Mouse (Mus musculus): ENCODE data around the gene Mag.
A peak's percentile ranks its signal among the peaks of the same experiment; 100 is the strongest.
"Not testable (repeated sequence)": the region's sequence is repeated elsewhere in the genome, so short reads cannot be mapped to it uniquely, and the experiment has no call there.

The Mag gene

GRCm38 (mm10) chr7:30914732-30915131 lies at the start of gene Mag:
TSS of gene Mag (minus strand) at chr7:30914873.
- DNase-seq (ENCODE audit: low spot score) = no peak

- DNase-seq (ENCODE audit: low spot score) = no peak
Observed at GRCm38 (mm10) chr7:30964366-30964765, 49.7 kb upstream of the Mag start.

- no peak for DNase-seq (ENCODE audit: low spot score)
Observed at GRCm38 (mm10) chr7:30962862-30963261, 48.2 kb upstream of the Mag start.

DNA sequence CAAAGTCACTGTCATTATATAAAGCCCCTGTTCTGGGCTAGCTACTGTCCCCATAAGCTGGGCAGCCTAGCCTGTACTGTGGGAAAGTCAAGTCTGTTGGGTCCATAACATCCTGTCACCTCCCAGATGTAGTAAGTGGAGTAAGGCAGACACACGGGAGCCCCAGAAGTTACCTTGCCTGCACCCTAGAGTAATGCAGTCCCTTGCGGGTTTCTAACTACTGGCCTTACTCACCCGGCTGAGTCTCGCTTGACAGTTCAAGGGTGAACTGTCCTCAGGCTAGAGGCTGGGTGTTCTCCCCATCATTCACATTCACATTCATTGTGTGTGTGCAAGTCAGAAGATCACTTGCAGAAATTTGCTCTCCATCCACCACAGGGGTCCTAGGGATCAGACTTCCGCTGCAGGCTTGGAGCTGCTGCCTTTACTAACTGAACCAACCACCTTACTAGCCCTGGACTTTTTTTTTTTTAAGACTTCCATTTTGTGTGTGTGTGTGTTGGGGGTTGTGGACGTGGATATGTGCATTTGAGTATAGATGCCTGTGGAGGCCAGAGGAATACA lies 45.2 kb upstream of the Mag start:
- DNase-seq (ENCODE audit: low spot score) = no peak

- no peak for DNase-seq (ENCODE audit: low spot score)
Observed at GRCm38 (mm10) chr7:30958866-30959487, 44.3 kb upstream of the Mag start.

DNA sequence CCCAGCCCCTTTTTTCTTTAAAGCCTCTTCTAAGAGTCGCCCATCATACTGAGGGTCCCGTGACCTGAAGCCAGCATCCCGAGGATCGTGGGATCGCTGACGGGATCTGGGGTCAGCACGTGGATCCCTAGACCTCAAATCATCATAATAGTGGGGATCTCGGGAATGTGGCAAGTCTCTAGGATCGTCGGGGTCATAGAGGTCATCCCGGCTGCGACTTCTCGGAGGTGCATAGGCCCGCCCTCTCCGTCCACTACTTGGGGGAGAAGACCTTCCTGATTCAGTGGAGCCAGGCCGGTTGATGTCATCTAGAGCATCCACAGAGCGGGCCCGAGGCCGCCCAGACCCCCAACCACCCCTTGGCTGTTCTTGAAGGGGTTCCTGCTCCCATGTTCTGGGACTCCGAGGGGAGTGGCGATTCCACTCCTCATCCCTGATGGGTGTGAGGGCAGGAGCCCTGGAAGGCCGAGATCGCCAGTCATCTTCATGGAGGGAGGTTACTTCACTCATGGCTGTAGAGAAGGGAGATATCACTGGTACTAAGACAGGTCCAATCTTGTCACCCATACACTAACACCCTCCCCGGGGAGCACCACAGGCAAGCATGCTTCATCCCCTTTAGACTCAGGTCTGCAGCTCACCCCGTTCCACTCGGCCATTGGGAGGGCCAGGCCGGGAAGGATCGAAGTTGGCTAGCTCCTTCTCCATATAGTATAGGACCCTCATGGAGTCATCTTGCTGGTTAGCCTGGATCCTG lies 43.6 kb upstream of the Mag start:
- DNase-seq (ENCODE audit: low spot score) = no peak

GRCm38 (mm10) chr7:30957367-30957783 lies 42.7 kb upstream of the Mag start:
- DNase-seq (ENCODE audit: low spot score) = peak; percentile 83

- DNase-seq (ENCODE audit: low spot score) = peak; percentile 73
Observed at GRCm38 (mm10) chr7:30956756-30957366, 42.2 kb upstream of the Mag start, which contains the start of gene Usf2. TSS of gene Usf2 (minus strand) at chr7:30956803.

DNA sequence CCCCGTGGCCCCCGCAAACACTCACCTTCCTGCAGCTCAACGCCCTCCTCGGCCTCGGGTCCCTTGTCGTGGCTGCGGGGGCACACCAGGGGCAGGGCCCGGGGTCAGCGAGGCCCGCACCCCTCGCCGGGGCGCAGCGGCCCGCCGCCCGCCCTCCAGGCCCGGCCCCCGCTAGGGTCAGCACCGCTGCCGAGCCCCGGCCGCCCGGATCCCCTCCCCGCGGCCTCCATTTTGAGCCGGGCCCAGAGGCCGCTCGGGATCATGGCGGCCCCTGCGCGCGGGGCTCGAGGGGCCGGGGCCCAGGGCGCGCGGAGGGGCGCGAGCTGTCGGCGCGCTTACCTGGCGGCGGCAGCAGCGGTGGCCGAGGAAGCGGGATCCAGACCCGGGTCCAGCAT lies 41.7 kb upstream of the Mag start:
- no peak for DNase-seq (ENCODE audit: low spot score)

DNA sequence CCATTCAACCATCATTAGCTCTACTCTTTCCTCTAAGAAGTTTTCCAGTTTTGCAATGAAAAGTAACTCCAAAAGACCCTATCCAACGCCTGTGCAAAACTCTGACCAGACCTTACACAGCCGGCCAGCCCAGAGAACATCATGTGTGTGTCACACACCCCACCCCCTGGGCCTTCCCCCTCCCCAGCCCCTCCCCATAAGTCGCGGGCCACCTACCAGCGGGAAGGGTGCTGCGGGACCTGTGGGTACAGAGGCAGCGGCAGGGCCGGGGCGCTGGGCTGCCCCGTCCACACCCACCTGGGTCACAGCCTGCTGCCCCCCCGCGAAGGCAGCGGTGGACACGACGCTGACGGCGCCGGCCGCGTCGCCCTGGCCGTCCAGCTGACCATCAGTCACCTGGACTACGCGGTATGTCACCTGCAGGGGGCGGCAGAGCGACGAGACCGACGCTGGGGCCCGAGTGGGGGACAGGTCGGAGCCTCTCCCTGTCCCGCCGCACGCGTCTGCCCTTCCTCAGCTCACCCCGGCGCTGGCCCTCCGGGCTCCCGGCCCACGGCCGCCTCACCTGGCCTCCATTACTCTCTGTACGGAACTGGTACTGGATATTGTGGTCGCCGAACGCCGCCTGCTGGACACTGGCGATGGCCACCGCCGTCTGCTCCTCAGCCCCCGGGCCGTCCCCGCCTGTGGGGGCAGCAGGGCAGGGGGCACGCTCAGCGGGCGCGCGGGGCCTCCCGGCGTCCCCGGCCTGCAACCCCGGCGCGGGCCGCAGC lies 41.1 kb upstream of the Mag start:
- DNase-seq (ENCODE audit: low spot score) = peak; percentile 77

DNA sequence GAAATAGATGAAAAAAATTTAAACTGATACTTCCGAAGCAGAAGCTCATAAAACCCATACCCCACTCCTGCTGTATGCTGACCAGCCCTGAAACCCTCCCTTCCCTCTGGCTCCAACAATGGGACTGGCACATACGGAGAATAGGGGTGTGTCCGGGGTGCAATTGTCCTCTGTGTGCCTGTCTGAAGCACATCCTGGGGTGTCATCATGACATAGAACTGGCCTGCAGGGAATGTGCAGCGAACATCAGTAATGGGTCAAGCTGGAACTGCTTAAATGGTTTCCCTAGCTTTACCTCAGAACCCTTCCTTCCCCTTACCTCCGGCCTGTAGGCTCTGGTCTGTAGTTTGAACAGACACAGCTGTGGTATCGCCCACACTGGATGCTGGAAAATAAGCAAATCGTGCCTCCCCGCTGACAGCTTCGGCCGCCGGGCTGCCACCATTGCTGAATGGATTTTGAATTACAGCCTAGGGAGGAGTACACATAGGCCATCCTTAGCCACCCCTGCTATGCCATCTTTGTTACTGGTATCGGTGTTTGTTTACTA lies 40.4 kb upstream of the Mag start:
- no peak for DNase-seq (ENCODE audit: low spot score)

GRCm38 (mm10) chr7:30954036-30954435 lies 39.4 kb upstream of the Mag start:
- peak; percentile 69 for DNase-seq (ENCODE audit: low spot score)

GRCm38 (mm10) chr7:30953459-30953858 lies 38.8 kb upstream of the Mag start:
- DNase-seq (ENCODE audit: low spot score) = no peak

- DNase-seq (ENCODE audit: low spot score) = no peak
Observed at GRCm38 (mm10) chr7:30952441-30953265, 38.0 kb upstream of the Mag start.

DNA sequence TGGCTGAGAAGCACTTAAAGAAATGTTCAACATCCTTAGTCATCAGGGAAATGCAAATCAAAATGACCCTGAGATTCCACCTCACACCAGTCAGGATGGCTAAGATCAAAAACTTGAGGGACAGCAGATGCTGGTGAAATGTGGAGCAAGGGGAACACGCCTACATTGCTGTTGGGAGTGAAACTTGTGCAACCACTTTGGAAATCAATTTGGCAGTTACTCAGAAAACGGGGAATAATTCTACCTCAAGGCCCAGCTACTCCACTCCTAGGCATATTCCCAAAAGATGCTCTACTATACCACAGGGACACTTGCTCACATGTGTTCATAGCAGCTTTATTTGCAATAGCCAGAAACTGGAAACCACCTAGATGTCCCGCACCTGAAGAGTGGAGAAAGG lies 35.2 kb upstream of the Mag start:
- not testable (repeated sequence) for DNase-seq (ENCODE audit: low spot score)

DNA sequence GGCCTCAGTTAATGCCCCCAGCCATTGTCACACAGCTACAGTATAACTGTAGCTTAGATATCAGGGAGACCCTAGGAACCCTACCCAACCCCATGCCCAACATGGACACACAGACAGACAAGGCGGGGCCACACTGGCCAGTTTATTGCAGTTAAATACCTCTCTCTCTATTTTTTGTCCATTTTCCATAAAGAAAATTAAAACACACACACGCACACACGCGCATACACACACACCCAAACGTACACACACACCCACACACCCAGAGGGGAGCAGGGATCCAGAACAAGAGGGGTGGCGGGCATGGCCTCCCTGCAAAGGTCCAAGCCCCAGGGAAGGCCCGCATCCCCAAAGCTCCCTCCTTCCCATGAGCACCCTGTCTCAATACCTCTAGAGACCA lies 31.2 kb upstream of the Mag start:
- no peak for DNase-seq (ENCODE audit: low spot score)

- not testable (repeated sequence) for DNase-seq (ENCODE audit: low spot score)
Observed at GRCm38 (mm10) chr7:30945466-30945865, 30.8 kb upstream of the Mag start.

GRCm38 (mm10) chr7:30944706-30945105 lies 30.0 kb upstream of the Mag start:
- DNase-seq (ENCODE audit: low spot score) = not testable (repeated sequence)

DNA sequence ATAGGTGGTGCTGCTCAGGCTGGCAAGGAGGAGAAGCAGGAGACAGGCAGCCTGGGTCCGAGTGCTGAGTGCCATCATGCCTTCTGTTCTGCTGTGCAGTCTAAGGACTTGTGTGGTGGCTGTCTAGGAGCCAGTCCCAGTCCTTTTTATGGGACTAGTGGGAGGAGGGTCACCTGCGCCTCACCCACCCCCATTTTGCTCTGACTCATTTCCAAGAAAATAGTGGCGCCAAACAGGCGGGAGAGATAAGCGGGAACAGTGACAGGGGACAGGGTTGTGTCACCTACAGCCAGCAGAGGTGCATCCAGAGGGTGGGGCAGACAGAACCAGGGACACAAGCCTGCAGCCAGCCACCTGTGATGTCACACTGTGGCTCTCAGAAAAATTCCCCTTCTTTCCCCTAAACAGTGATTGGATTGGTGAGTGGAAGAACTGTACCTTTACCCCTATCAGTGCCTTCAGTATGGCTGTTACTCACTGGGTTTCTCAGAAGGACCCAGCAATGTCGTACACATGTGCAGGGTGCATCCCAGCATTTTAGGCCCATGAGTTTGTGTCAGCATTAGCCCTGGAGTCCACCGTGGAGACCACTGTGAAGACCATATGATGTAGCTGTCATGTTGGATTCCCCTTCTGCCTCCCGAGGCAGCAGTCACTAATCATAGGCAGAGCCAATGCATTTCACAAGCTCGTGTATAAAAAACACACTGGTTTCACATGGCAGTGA lies 29.4 kb upstream of the Mag start, which contains the start of gene Hamp:
TSS of gene Hamp (minus strand) at position 124 of the 727 bp plus-strand sequence.
- no peak for DNase-seq (ENCODE audit: low spot score)

GRCm38 (mm10) chr7:30942365-30942764 lies 27.7 kb upstream of the Mag start:
- not testable (repeated sequence) for DNase-seq (ENCODE audit: low spot score)
